Mouse (Mus musculus) adrenal gland, postnatal 25 days (tissue): ENCODE data around the gene Msh5. TPM values are rescaled to one million over a fixed set of nuclear protein-coding genes. Genes with fewer than 3 reads are reported as not detected.
"Not testable (repeated sequence)": the region's sequence is repeated elsewhere in the genome, so short reads cannot be mapped to it uniquely, and the experiment has no call there.

Source experiments
- DNase-seq: peaks from one replicate; pipeline ENCODE4 v3.0.0; 2021; ENCODE audit warnings: mixed read lengths
- total RNA-seq: library from RNA; stranded (reverse); gene quantifications from 2 replicates; pipeline ENCODE4 v1.2.3, GENCODE M21; 2021

Gene Msh5
- total RNA-seq, 1 experiment from 2014 or later: 1.3 TPM

DNA sequence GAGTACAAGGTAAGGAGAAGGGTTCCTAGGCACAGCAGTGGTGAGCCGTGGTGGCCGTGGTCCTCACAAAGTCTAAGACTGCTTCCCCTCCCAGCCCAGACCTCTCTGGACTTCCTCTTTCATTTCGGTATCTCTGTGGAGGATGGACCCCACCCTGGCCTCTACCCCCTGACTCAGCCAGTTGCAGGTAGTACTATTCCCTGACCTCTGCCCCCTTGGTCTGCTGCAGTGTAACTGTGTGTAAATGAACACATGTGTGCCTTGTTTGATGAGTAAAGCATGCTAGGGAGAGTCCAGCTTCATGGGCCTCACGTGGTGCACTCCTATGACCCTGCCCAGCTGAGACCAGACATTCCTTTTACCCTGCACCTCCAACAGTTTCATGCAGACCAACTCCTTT is 22.8 kb downstream of the Msh5 start:
- DNase-seq: no peak

DNA sequence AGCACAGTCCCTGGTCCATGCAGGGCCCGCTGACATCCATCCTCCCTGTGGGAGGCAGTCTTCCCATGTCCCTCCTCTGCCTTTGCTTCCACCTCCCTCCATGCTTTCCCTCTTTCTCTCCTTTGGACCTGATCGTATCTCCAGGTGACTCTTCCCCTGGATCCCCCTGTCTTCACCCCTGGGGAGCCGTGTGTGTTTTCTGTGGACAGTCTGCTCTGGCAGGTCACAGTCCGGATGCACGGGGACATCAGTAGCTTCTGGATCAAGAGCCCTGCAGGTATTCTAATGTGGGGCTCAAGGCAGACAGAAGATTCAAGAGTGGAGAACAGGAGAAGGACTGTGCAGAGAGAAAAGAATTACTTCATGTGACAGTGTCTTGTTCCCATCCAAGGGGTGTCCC is 23.3 kb downstream of the Msh5 start:
- DNase-seq: no peak

DNA sequence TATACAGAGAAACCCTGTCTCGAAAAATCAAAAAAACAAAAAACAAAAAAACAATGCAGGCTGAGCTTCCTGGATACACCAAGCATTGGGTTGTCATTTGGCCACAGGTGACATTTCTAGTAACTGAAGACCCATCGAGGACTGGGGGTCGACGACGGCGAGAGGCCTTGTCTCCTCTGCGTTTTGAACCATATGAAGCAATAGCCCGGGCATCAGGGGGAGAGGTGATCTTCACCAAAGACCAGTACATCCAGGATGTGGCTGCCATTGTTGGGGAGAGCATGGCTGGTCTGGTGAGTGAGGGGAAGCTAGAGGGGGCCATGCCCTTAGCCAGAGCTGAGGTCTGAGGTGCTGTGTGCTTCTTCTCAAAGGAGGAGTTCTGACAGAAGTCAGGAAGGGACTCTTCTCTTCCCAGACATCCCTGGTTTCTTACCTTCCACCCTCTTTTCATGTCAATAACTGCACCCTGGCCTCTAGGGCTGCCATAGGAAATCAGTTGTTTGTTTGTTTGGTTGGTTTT is 23.9 kb downstream of the Msh5 start:
- no peak for DNase-seq

DNA sequence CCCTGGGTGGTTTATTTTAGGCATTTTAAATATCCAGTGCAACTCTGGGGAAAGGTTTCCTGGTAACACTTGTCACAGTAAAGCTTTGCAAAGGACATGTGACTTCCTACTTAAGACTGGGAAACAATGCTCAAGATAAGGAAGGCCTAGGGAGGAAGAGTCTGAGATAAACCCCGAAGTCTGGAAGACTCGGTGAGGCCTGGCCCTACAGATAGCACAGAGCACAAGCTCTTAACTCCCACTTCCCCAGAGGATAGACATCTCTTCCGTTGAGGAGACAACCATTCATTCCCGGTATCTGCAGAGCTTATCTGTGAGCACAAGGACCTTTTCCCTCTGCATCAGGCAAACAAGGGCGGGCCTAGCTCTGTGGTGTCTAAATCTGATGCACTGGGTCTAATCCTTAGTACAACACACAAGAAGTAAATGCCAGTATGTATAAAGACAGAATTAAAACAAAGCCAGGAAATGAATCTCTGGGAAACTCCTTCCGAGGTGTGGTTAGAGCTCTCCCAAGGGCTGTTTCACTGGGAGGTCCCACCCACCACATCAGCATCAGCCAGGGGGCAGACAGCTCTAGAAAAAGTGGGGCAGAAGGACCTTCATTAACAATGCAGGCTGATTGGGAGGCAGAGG is 24.6 kb downstream of the Msh5 start:
- no peak for DNase-seq

DNA sequence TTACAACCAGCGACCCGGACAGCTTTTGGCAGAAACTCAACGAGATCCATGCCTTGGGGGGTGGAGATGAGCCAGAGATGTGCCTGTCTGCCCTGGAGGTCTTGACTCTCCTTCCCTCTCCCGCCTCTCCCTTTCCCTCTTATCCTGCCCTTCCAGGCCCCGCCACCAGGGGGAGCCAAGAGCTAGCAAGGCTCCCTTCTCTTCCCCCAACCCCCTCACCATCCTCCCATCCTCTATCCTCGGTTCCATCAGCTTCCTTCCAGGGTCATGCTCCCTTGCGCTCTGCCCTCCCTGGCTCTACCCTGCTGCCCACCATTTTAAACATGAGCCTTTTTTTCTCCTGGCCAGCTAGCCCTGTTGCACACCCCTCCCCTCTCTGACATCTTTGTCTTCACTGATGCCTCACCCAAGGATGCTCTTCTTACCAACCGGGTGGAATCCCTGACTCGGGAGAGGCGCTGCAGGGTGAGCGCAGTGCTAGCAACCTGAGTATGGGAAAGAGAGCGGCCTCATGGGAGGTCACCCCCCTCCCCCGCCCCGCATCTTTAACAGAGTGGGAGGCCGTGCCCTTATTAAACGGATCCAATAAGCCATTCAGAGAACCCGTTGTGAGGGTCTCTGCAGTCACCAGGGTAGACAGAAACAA is 25.3 kb downstream of the Msh5 start:
- peak; percentile 92 for DNase-seq

DNA sequence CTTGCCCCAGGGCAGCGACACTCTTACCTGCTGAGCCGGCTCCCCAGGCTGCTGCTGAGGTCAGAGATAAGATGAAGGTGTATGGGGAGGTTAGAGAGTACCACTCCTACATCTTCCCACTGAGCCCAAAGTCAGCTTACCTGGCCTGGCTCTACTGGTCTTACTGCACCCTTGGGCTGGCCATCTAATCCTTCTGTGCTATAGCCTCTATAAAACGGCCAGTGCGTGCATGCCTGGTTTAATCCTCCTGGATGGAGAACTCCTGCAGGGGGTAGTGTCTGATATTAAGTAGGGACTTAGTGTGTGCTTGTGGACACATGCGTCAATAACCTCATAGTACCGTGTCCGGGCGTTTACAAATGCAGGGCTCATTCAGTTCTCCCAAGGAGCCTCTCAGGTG is 26.0 kb downstream of the Msh5 start:
- no peak for DNase-seq

DNA sequence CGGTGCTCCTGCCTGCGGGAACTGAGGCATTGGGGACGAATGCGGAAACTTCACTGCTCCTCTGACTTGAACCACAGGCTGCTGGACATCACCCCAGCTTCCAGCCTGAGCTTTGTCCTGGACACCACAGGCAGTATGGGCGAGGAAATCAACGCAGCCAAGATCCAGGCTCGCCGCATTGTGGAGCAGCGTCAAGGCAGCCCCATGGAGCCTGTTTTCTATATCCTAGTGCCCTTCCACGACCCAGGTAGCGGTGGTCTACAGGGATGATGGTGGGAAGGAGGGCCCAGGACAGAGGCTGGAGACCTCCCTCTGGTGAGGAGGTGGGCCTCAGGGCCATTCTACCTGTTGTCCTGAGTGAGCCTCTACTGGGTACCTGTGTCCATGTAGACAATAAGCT is 26.7 kb downstream of the Msh5 start:
- DNase-seq: no peak

DNA sequence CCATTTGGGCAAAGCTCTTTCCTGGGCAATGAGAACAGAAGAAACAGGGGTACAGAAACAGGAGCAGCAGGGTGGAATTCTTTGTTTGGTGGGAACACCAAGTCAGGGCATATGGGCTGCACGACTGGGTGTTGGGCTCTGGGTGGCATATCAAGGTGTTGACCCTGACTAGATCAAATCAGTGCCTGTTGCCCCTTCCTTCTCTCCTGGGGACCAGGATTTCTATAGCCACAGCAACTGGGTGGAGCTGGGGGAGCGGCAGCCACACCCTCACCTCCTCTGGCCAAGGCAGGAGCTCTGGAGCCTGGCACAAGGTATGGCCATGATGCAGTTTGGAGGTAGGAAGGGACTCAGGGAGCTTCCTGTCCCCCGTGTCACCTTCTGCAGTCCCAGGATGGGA is 28.4 kb downstream of the Msh5 start:
- no peak for DNase-seq

DNA sequence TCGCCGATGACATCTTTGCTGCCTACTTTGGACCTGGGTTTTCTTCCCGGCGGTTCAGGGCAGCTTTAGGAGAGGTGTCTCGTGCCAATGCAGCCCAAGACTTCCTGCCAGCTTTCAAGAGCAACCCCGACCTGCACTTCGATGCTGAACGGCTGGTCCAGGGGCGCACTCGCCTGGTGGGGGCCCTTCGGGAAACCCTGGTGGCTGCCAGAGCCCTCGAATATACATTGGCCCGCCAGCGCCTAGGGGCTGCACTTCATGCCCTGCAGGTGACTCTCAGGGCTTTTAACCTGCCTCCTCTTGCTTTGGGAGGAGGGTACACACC is 28.9 kb downstream of the Msh5 start:
- no peak for DNase-seq

DNA sequence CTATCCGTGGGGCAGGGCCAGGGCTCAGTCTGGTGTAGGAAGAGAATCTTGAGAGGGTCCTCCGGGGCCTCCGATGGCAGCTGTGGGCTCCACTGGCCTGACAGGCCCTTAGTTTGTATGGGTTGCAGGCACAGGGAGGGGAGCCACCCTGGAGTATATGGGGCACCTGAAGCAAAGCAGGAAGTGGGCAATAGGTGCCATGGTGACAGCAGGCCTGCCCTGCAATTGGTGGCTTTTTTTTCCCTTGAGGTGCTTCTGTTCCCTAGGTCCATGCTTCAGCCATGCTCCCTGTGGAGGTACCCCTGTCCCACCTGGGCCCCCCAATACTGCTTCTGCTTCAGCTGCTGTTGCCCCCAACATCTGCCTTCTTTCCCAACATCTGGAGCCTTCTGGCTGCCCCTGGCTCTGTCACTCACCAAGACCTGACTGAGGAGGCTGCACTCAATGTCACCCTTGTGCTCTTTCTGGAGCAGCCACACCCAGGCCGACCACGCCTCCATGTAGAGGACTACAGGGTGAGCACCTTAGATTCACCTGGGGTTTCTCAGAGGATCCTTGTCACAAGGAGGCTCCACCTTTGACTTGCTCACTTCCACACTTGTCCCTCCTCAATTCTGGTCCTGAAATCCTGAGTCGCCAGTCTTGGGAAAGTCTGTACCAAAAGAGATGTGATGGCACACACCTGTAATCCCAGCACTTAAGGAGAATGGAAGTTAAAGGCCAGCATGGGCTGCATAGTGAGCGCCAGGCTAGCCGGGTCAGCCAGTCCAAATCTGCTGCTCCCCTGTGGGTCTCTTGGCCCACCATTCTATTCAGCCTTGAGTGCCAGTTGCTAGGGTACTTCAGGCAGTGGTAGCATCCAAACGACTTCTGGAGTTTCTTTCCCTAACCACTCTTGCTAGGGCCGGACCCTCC is 29.5 kb downstream of the Msh5 start:
- no peak for DNase-seq

DNA sequence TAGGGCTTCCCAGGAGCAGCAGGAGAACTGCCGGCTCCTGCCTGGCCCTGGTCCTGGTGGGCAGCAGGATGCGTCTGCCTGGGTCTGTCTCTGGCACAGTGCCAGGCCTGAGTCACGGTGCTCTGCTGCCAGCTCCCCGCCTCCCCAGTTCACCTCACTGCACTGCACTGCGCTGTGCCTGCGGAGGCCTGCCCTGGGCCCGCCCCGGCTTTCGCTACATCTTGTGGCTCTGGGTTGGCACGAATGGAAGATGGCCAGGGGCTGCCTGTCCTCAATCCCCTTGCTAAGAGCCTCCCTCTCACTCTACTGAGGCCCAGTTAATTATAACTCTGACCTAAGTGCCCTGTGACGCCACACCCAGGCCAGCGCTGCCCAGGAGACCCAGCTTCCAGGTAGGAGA is 30.2 kb downstream of the Msh5 start, which contains the start of gene Vwa7:
Gene Vwa7, plus strand, starts transcription at position 204 of the 400 bp plus-strand sequence.
- peak; percentile 67 for DNase-seq

DNA sequence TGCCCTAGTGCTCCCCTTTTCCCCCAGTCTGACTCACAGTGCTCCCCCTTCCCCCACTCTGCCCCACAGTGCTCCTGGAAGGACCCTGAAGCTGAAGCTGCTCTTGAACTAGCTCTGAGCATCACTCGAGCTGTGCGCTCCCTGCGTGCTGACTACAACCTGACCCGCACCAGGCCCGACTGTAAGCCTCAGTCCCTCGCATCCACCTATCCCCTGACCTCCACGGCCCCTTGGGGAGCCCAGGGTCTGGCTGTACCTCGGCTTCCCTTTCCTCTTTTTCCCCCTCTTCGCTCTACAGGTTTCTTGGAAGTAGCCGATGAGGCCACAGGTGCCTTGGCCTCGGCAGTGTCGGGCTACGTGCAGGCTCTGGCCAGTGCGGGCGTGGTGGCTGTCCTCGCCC is 31.2 kb downstream of the Msh5 start:
- DNase-seq: no peak

DNA sequence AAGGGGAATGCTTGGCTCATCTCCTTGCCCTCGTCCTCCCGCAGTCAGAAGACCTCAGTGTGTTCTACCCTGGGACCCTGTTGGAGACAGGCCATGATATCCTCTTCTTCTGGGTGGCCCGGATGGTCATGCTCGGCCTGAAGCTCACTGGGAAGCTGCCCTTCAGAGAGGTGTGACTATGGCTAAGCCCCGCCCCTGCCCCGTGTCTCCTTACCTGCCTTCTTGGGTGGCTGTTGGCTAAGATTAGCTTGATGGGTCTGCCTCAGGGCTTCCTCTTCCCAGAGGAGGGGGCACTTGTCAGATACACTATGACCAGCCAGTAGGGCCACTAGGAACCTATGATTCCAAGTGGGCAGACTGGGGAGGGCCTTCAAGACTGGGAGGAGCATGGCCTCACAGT is 33.3 kb downstream of the Msh5 start:
- no peak for DNase-seq

DNA sequence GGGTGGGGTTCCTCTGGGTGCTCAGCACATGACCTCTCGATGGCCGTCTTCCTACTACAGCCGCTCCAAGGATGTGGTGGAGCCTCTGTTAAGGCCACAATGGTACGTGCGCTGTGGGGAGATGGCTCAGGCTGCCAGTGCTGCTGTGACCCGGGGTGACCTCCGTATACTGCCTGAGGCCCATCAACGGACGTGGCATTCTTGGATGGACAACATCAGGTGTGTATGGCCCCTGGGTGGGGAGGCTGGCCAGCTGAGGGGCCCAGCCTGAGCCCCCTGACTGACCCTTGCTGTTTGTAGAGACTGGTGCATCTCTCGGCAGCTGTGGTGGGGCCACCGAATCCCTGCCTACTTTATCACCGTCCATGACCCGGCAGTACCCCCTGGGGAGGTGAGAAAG is 34.1 kb downstream of the Msh5 start:
- DNase-seq: no peak

DNA sequence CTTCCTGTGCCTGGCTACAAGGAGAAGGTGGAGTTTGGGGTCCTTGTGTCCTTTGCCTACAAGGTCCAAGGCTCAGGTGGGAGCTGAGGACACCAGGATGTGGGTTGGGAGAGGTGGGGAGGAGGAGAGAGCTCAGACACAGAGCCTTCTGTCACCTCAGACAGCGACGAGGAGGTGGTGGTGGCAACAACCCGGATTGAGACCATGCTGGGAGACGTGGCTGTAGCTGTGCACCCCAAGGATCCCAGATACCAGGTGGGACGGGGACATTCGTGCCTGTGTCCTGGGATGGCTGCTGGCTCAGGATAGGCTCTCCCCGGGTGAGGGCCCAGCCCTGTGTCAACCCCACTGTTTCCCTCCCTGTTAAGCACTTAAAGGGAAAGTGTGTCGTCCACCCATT is 35.1 kb downstream of the Msh5 start:
- DNase-seq: no peak

DNA sequence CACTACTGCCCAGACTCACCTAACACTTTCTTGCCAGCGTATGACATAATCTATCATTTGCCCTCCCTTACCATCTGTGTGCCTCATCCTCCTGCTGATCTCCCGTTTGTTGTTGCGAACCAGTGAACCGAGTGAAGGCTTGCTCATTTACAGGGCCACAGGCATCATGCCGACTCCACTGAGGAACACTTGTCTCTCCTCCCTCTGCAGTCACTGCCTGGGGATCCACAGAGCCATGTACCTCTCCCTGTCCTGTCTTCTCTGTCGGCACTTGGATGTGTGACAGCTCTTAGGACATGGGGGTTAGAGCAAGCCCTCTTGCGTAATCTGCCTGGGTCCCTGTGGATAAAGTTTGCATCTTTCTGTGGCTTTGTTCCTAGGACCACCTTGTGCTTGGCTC is 37.0 kb downstream of the Msh5 start:
- DNase-seq: no peak

DNA sequence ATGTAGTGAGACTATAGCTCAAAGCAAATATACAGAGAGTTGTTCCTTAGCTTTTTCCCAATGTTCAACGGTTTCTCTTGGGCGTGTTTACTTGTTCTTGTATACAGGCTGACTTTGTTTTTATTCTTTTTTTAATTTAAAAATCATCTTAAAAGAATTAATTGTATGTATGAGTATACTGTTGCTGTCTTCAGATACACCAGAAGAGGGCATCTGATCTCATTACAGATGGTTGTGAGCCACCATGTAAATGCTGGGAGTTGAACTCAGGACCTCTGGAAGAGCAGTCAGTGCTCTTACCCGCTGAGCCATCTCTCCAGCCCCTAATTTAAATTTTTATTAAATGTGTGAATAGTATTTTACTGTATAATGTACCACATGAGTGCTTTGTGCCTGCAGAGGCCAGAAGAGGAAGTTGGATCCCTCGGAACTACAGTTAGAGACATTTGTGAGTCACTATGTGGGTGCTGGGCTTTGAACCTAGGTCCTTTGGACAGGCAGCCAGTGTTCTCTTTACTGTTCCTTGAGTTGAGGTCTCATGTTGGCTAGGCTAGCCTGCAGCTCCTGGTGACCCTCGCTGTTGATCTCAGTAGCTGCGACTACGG is 39.1 kb downstream of the Msh5 start:
- DNase-seq: no peak

DNA sequence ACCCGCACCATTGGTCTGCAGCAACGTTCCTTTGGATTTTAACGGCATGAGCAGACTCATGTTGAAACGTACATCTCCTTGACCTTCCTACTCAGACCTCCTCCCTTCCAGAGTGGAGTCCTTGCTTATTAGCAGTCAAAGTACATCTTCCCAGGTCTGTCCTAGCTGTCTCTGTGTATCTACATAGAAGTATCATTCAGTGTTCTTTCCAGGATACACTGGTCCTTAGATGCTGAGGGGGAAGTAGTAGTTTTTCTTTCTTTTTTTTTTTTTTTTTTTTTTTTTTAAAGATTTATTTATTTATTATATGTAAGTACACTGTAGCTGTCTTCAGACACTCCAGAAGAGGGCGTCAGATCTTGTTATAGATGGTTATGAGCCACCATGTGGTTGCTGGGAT is 40.6 kb downstream of the Msh5 start:
- DNase-seq: not testable (repeated sequence)

DNA sequence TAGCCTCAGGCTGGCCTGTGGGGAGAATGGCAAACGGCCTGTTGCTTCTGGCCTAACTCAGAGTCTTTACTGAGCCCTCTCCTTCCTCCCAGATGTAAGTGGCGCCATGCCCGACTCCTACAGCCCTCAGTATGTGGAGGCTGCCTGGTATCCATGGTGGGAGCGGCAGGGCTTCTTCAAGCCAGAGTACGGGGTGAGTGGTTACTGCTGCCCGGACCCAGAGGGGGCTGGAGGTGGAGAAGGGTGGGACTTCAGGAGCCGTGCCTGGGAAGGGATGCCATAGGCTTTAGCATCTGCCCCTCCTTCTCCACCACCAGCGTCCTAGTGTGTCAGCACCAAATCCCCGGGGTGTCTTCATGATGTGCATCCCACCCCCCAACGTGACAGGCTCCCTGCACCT is 41.4 kb downstream of the Msh5 start:
- DNase-seq: no peak

DNA sequence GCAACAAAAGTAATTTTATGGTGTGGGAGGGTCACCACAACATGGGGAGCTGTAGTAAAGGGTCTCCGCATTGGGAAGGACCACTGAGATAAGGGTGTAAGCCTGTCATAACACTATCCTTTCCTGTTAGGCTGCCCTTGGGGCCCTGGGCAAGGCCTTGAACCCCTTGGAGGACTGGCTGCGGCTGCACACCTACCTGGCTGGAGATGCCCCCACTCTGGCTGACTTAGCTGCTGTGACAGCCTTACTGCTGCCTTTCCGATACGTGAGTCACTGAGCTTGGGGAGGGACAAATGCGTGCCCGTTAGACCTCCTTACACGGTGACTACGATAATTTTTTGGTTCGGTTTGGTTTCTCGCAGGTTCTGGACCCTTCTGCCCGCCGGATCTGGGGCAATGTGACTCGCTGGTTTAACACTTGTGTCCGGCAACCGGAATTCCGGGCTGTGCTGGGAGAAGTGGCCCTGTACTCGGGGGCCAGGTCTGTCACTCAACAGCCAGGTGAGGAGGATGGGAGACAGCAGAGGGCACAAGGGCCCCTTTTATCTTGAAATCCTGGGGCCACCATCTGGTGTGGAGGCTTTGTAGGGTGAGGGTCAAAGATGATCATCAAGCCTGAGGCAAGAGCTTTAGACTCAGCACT is 42.3 kb downstream of the Msh5 start:
- no peak for DNase-seq

DNA sequence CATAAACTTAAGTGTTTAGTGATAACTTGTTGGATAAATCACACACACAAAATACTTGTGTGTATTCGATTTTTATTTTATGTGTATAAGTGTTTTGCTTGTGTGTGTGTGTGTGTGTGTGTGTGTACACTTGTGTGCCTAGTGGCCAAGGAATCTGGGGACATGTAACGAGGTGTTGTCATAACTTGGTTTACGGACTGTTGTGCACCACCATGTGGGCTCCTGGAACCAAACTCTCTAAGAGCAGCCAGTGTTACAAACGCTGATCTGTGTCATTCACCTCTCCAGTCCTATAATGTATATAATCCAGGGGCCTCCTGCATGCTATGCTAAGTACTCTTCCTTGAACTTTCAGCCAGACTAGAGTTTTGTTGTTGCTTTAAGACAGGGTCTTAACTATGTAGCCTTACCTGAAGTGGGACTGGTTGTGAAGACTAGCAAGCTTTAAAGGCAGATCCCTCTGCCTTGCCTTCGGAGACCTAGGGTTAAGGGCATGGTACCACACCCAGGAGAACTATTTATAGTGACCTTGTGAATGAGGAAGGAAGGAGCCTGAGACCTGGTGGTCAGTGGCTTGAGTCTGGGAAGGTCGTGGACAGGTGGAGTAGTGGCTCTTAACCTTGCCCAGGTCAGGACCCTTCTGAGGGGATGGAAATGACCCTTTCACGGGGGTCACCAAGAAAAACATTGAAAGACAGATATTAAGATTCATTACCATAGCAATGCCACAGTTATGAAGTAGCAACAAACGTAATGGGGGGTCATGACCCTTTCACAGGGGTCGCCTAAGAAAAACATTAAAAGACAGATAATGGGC is 43.3 kb downstream of the Msh5 start:
- no peak for DNase-seq
